Mouse (Mus musculus): ENCODE data around the gene Tial1. TPM values are rescaled to one million over a fixed set of nuclear protein-coding genes. Genes with fewer than 3 reads are reported as not detected.

The Tial1 gene
- total RNA-seq, 1 experiment from 2014 or later, result 63.6 TPM

DNA sequence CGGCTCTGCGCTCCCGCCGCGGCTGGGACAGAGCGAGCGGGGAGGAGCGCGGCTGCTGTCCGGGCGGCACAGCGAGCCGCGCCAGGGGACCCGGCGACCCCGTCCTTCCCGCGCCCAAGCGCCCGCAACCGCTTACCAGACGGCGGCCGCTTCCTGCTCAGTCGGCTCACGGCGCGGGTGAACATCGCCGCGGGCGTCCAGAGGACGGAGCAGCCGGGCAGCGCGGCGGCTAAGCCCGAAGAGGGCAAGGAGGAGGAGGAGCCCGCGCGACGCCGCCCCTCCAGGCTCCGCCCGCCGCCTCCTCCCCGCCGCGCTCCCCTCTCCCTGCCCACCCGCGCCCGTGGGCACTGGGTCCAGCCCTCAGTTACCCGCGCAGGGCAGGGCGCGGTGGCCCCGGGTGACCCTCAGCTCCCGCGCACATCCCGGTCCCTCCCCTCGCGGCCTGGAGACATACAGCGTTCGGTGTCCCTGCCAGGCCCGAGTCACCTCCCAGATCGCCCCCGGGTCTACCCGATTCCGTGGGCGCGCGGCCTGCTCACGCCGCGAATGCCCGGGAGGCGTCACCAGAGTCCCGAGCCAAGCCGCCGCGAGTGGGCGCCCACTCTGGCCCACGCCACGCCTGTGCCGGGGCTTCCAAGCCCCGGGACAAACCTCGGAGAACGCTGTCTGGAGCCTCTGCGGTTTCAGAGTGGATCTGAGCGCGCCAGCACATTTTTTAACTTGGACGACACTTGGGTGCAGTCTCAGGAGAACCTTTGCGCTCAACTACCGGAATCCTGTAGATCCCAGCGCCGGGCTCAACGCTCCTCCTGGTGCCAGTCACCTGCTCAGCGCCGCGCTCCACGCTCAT is 43.4 kb downstream of the Tial1 start, which contains the start of gene Rgs10:
Gene Rgs10 (minus strand): TSS at position 829 of the 850 bp plus-strand sequence.
- 0 out of 2 replicates have a peak, but pooled peaks have one; percentile 42 for ATAC-seq (replicated peaks; ENCODE audit: insufficient number of reproducible peaks, low FRiP score, low TSS enrichment, poor library complexity, severe bottlenecking)

GRCm38 (mm10) chr7:128417226-128417929 is 44.1 kb downstream of the Tial1 start:
- ATAC-seq (replicated peaks; ENCODE audit: insufficient number of reproducible peaks, low FRiP score, low TSS enrichment, poor library complexity, severe bottlenecking), result no peak

GRCm38 (mm10) chr7:128416664-128417063 is 44.9 kb downstream of the Tial1 start:
- ATAC-seq (replicated peaks; ENCODE audit: insufficient number of reproducible peaks, low FRiP score, low TSS enrichment, poor library complexity, severe bottlenecking), result no peak

- no peak for ATAC-seq (replicated peaks; ENCODE audit: insufficient number of reproducible peaks, low FRiP score, low TSS enrichment, poor library complexity, severe bottlenecking)
Observed at GRCm38 (mm10) chr7:128414433-128414832, 47.1 kb downstream of the Tial1 start.

- ATAC-seq (replicated peaks; ENCODE audit: insufficient number of reproducible peaks, low FRiP score, low TSS enrichment, poor library complexity, severe bottlenecking), result no peak
Observed at GRCm38 (mm10) chr7:128412071-128412833, 49.3 kb downstream of the Tial1 start.

DNA sequence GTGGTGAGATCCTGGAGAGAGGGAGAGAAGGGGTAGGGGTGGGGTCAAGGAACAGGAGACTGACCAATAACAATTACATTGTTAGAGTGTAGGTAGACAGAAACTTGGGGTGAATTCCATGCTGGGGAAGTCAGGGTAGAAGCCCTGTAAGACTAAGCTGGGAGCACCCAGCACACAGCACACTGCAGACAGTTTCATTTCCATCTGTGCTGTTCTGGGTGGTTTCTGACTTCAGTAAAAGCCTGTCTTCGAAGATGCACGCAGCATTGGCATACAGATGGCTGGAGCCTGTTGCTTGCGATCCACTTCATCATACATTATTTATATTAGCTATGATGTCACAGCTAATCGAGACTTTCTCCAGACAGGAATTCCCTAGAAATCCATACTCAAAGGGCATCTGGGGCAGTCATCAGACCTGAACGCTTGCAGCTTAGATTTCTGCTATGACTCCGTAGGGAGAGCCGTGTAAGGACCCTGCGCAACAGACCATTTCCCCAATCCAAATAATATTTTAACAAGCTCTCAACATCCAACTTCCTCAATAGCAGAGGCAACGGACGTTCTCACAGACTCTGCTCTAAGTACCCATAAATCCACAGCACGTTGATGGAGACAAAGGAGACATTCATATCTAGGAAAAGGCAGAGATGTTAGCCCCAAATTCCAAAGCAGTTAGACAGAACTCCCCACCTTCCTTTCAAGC is 50.7 kb downstream of the Tial1 start:
- peak; percentile 77 for ATAC-seq (replicated peaks; ENCODE audit: insufficient number of reproducible peaks, low FRiP score, low TSS enrichment, poor library complexity, severe bottlenecking)

DNA sequence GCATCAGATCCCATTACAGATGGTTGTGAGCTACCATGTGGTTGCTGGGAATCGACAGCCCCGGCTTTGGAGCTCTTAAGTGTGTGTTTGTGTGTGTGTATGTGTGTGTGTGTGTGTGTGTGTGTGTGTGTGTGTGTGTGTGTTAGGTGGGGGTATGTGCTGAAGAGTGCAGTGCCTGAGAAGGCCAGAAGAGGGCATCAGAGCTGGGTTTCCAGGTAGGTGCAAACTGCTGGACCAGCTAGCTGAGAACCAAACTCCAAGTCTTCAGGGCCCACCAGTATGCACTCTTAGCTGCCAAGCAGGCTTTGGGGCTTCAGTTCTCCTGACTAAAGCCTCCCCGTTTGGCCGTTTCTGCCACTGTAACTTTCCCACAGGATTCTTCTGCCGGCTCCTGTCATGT is 53.3 kb downstream of the Tial1 start:
- ATAC-seq (replicated peaks; ENCODE audit: insufficient number of reproducible peaks, low FRiP score, low TSS enrichment, poor library complexity, severe bottlenecking), result no peak

DNA sequence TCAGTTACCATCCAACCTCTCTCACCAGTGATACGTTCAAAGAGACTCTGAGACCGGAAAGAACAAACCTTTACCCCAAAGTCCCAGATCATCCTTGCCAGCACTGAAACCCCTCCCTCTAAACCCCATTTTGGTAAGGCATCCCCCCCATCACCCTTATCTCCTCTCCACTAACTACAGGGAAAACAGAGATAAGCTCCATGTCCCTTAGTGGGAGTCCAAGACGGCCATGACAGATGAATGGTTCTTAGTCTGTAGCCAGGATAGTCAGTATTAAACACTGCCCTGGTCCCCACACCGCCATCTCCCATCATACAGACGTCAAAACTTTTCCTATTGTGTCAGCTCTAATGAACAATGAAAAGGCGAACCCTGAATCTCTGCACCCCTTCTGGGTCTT is 57.5 kb downstream of the Tial1 start:
- ATAC-seq (replicated peaks; ENCODE audit: insufficient number of reproducible peaks, low FRiP score, low TSS enrichment, poor library complexity, severe bottlenecking), result no peak

DNA sequence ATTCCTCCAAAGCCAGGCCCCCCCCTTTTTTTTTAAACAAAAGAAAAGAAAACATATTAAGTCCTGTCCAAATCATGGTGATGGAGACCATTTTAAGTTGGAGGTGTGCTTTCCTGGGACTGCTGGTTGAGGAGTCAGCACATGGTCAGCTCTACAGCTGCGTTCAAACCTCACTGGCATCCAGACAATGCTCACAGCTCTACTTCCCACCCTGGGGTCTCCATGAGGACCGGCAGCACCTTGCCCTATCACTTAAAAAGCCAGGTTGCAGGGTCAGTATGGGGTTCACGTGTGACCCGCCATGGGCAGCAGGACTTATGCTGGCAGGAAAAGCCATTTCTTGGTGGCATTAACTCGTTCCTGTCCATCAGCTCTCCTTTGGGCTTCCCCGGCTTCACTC is 57.9 kb downstream of the Tial1 start:
- ATAC-seq (replicated peaks; ENCODE audit: insufficient number of reproducible peaks, low FRiP score, low TSS enrichment, poor library complexity, severe bottlenecking), result no peak

DNA sequence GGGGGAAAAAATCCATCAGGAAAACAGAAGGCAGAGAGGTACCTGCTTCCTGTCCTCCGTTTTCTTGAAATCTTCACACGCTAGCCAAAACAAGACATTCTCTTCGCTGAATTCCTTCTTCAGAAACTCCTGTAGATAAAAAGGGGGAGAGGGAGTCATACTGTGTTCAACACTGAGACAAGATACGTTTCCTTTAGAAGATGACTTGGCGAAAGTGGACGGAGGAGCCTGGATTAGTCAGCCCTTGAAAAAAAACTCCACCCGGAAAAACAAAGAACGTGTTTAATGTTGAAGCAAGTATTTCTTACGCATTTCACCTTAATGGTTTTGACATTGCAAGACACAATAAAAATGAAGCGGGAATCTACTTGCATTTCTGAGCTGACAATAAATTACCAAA is 58.4 kb downstream of the Tial1 start:
- no peak for ATAC-seq (replicated peaks; ENCODE audit: insufficient number of reproducible peaks, low FRiP score, low TSS enrichment, poor library complexity, severe bottlenecking)

GRCm38 (mm10) chr7:128402577-128402976 is 58.9 kb downstream of the Tial1 start:
- ATAC-seq (replicated peaks; ENCODE audit: insufficient number of reproducible peaks, low FRiP score, low TSS enrichment, poor library complexity, severe bottlenecking), result no peak

GRCm38 (mm10) chr7:128398664-128399063 is 62.9 kb downstream of the Tial1 start:
- ATAC-seq (replicated peaks; ENCODE audit: insufficient number of reproducible peaks, low FRiP score, low TSS enrichment, poor library complexity, severe bottlenecking), result no peak

- no peak for ATAC-seq (replicated peaks; ENCODE audit: insufficient number of reproducible peaks, low FRiP score, low TSS enrichment, poor library complexity, severe bottlenecking)
Observed at GRCm38 (mm10) chr7:128397066-128397465, 64.5 kb downstream of the Tial1 start.

DNA sequence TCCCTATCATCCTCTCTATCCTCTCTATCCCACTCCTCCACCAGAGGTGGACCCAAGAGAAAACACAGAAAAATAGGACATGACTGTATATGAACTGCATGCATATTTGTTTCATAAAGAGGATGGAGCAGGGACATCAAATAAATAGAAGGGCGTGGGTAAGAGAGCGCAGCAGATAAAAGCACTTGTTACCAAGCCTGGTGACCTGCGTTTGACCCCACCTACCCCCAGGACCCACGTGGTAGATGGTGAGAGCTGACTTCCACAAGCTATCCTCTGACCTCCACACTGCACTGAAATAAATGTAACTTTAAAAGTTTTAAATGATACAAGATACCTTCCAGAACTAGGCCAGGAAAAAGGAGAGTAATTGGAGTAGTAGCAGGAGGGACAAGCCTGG is 67.8 kb downstream of the Tial1 start:
- ATAC-seq (replicated peaks; ENCODE audit: insufficient number of reproducible peaks, low FRiP score, low TSS enrichment, poor library complexity, severe bottlenecking), result no peak

DNA sequence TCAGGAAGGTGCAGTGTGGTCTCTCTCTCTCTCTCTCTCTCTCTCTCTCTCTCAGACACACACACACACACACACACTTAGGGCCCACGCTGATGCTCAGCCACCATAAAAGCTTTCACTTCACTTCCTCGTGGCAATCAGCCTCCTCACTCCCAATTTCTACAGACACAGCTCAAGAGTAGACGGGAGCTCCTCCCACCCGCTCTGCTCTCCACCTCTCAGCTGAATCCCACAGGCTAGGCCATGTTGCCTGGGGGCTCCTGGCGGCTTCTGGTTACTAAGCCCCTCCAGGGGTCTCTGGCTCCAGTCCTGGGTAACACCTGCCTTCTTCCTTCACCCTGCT is 68.6 kb downstream of the Tial1 start:
- no peak for ATAC-seq (replicated peaks; ENCODE audit: insufficient number of reproducible peaks, low FRiP score, low TSS enrichment, poor library complexity, severe bottlenecking)

DNA sequence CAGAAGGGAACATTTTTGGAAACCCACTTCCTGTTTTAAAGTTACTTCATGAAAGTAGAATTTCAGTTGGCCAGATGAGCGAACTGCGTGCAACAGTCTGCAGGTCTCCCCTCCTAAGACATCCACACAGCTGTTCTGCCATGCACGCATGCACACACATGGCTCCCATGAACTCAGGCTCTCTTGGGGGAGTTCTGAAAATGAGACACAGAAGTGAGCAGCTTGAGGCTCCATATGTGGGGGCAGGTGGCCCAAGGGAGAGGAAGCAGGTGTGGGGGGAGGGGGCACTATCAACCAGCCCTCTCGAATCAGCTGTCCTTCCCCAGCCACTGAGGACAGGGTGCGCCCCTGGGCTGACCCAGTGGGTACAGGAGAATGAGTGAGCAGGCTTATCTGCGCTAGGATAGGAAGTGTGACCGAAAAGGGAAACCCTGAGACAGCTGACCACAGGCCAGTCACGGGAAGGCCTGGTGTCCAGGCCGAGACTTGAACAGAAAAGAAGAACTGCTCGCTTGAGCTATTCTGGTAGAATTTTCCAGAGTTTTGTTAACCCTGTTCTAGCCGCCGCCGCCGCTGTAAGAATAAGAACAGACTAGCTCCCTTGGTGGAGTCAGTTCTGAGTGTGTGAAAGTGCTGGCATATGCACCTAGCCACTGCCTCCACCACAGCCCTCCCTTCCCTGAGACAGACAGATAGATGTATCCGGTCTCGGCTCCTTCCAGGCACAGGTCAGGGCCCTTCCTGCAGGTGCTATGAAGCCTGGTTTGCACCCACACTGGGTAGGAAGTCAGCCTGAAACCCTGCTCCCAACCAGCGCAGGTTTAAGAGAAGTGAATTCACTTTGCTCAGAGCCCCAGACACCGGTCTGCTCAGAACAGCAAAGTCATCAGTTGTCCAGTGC is 69.2 kb downstream of the Tial1 start:
- ATAC-seq (replicated peaks; ENCODE audit: insufficient number of reproducible peaks, low FRiP score, low TSS enrichment, poor library complexity, severe bottlenecking), result peak; percentile 87

DNA sequence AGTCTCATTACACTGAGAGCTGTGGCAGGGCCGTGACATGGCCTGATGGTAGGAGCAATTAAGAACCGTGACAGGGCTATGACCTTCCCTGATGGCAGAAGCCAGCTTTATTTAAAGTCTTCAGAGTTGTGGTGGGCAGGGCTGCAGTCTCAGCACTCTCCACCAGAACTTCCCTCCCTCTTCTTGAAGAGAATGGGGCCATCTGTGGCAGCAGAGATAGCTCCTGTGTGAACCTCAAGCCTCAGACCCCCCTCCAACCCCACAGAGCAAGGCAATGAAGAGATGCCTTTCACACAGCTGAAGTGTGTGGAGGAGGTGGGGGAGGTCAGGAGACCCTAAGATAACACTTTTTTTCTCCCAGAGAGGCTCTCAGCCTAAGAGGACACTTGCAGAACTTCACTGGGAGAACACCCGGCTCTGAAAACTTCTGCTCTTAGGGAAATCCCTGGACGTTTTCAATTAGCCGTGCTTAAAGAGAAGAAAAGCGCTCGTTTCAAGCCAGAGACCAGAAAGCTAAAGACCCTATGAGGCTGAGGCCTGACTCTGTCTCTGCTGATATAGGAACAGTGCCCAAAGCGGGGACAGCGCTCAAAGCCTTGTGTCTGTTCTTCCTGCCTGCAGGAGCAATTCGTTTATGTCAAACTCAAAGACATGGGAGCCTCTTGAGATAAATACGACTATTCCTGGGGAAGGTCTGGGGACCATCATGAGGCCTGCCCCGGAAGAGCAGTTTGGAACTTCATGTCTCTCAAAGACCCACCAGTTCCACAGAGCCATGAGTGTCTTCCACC is 70.1 kb downstream of the Tial1 start:
- ATAC-seq (replicated peaks; ENCODE audit: insufficient number of reproducible peaks, low FRiP score, low TSS enrichment, poor library complexity, severe bottlenecking), result no peak

Data from monocyte, adult 5-6 weeks (primary cell).